Mouse (Mus musculus): ENCODE data around the gene Ghdc. TPM values are rescaled to one million over a fixed set of nuclear protein-coding genes. Genes with fewer than 3 reads are reported as not detected.

Gene Ghdc
- total and polyA plus RNA-seq, 3 experiments: 3.6 to 6.0 (median 3.9) TPM

GRCm38 (mm10) chr11:100736746-100737080 is 34.0 kb downstream of the Ghdc start:
- Histone ChIP-seq H3K4me1 (ENCODE audit: insufficient read depth, low read depth, low read length) (peaks cover 61% of the 10 kb centered on the region), H3K9me3 (replicated peaks) (no peaks in the 10 kb centered on the region), H3K36me3 (replicated peaks) (peaks cover 45% of the 10 kb centered on the region), H3K27me3 (ENCODE audit: insufficient read depth, low read length) (no peaks in the 10 kb centered on the region), H3K4me3 (ENCODE audit: low read depth, low read length) (peak overlapping the region; percentile 97)
- no peak for ATAC-seq (ENCODE audit: extremely low read depth, insufficient number of reproducible peaks, low FRiP score, poor library complexity, severe bottlenecking)
- DNase-seq (ENCODE audit: low spot score): no peak
- no peak for TF ChIP-seq GATA2 (IDR thresholded peaks at IDR 0.05; ENCODE audit: borderline replicate concordance, low read depth, low read length)
- TF ChIP-seq GATA1 (IDR thresholded peaks at IDR 0.05; ENCODE audit: borderline replicate concordance, low read length): no peak
- no peak for TF ChIP-seq POLR2AphosphoS5 (IDR thresholded peaks at IDR 0.05; ENCODE audit: insufficient replicate concordance, low read depth, low read length)
- no peak for TF ChIP-seq TAL1 (conservative IDR thresholded peaks at IDR 0.05; ENCODE audit: low read depth, low read length)
- no peak for TF ChIP-seq CTCF (IDR thresholded peaks at IDR 0.05; ENCODE audit: low read depth, low read length)

GRCm38 (mm10) chr11:100735954-100736745 is 34.6 kb downstream of the Ghdc start:
- DNase-seq (ENCODE audit: low spot score) (peak; percentile 58), ATAC-seq (ENCODE audit: extremely low read depth, insufficient number of reproducible peaks, low FRiP score, poor library complexity, severe bottlenecking) (no peak)
- peaks cover 49% of the 10 kb centered on the region for H3K36me3 ChIP-seq (replicated peaks)
- peak overlapping the region; percentile 97 for H3K4me3 ChIP-seq (ENCODE audit: low read depth, low read length)
- H3K9me3 ChIP-seq (replicated peaks): no peaks in the 10 kb centered on the region
- H3K4me1 ChIP-seq (ENCODE audit: insufficient read depth, low read depth, low read length): peaks cover 67% of the 10 kb centered on the region
- no peaks in the 10 kb centered on the region for H3K27me3 ChIP-seq (ENCODE audit: insufficient read depth, low read length)
- TF ChIP-seq GATA2 (IDR thresholded peaks at IDR 0.05; ENCODE audit: borderline replicate concordance, low read depth, low read length) (no peak), CTCF (IDR thresholded peaks at IDR 0.05; ENCODE audit: low read depth, low read length) (no peak), GATA1 (IDR thresholded peaks at IDR 0.05; ENCODE audit: borderline replicate concordance, low read length) (no peak), TAL1 (conservative IDR thresholded peaks at IDR 0.05; ENCODE audit: low read depth, low read length) (no peak), POLR2AphosphoS5 (IDR thresholded peaks at IDR 0.05; ENCODE audit: insufficient replicate concordance, low read depth, low read length) (no peak)

GRCm38 (mm10) chr11:100735134-100735865 is 35.5 kb downstream of the Ghdc start:
- H3K9me3 ChIP-seq (replicated peaks): no peaks in the 10 kb centered on the region
- no peak for ATAC-seq (ENCODE audit: extremely low read depth, insufficient number of reproducible peaks, low FRiP score, poor library complexity, severe bottlenecking)
- no peak for TF ChIP-seq TAL1 (conservative IDR thresholded peaks at IDR 0.05; ENCODE audit: low read depth, low read length)
- no peak for TF ChIP-seq GATA2 (IDR thresholded peaks at IDR 0.05; ENCODE audit: borderline replicate concordance, low read depth, low read length)
- TF ChIP-seq CTCF (IDR thresholded peaks at IDR 0.05; ENCODE audit: low read depth, low read length): no peak
- TF ChIP-seq GATA1 (IDR thresholded peaks at IDR 0.05; ENCODE audit: borderline replicate concordance, low read length): no peak
- TF ChIP-seq POLR2AphosphoS5 (IDR thresholded peaks at IDR 0.05; ENCODE audit: insufficient replicate concordance, low read depth, low read length): no peak
- peak overlapping the region; percentile 97 for H3K4me3 ChIP-seq (ENCODE audit: low read depth, low read length)
- H3K36me3 ChIP-seq (replicated peaks): peaks cover 57% of the 10 kb centered on the region
- no peak for DNase-seq (ENCODE audit: low spot score)
- H3K27me3 ChIP-seq (ENCODE audit: insufficient read depth, low read length): no peaks in the 10 kb centered on the region
- peaks cover 75% of the 10 kb centered on the region for H3K4me1 ChIP-seq (ENCODE audit: insufficient read depth, low read depth, low read length)

- H3K4me3 ChIP-seq (ENCODE audit: low read depth, low read length): peak overlapping the region; percentile 52; the same call in 1 of the 2 replicates
- no peak for ATAC-seq (ENCODE audit: extremely low read depth, insufficient number of reproducible peaks, low FRiP score, poor library complexity, severe bottlenecking)
- DNase-seq (ENCODE audit: low spot score): no peak
- no peaks in the 10 kb centered on the region for H3K27me3 ChIP-seq (ENCODE audit: insufficient read depth, low read length)
- H3K9me3 ChIP-seq (replicated peaks): no peaks in the 10 kb centered on the region
- H3K36me3 ChIP-seq (replicated peaks): peaks cover 84% of the 10 kb centered on the region
- no peak for TF ChIP-seq GATA2 (IDR thresholded peaks at IDR 0.05; ENCODE audit: borderline replicate concordance, low read depth, low read length)
- no peak for TF ChIP-seq GATA1 (IDR thresholded peaks at IDR 0.05; ENCODE audit: borderline replicate concordance, low read length)
- no peak for TF ChIP-seq TAL1 (conservative IDR thresholded peaks at IDR 0.05; ENCODE audit: low read depth, low read length)
- TF ChIP-seq POLR2AphosphoS5 (IDR thresholded peaks at IDR 0.05; ENCODE audit: insufficient replicate concordance, low read depth, low read length): no peak
- TF ChIP-seq CTCF (IDR thresholded peaks at IDR 0.05; ENCODE audit: low read depth, low read length): no peak
- peaks cover 87% of the 10 kb centered on the region for H3K4me1 ChIP-seq (ENCODE audit: insufficient read depth, low read depth, low read length)
Measured at GRCm38 (mm10) chr11:100730477-100731205, 40.1 kb downstream of the Ghdc start.

GRCm38 (mm10) chr11:100729976-100730375 is 40.8 kb downstream of the Ghdc start:
- Histone ChIP-seq H3K9me3 (replicated peaks) (no peaks in the 10 kb centered on the region), H3K4me3 (ENCODE audit: low read depth, low read length) (peak overlapping the region; percentile 60; the same call in 1 of the 2 replicates), H3K27me3 (ENCODE audit: insufficient read depth, low read length) (no peaks in the 10 kb centered on the region), H3K36me3 (replicated peaks) (peaks cover 83% of the 10 kb centered on the region), H3K4me1 (ENCODE audit: insufficient read depth, low read depth, low read length) (peaks cover 87% of the 10 kb centered on the region)
- no peak for ATAC-seq (ENCODE audit: extremely low read depth, insufficient number of reproducible peaks, low FRiP score, poor library complexity, severe bottlenecking)
- DNase-seq (ENCODE audit: low spot score): peak; percentile 51
- no peak for TF ChIP-seq CTCF (IDR thresholded peaks at IDR 0.05; ENCODE audit: low read depth, low read length)
- TF ChIP-seq POLR2AphosphoS5 (IDR thresholded peaks at IDR 0.05; ENCODE audit: insufficient replicate concordance, low read depth, low read length): no peak
- TF ChIP-seq TAL1 (conservative IDR thresholded peaks at IDR 0.05; ENCODE audit: low read depth, low read length): no peak
- TF ChIP-seq GATA2 (IDR thresholded peaks at IDR 0.05; ENCODE audit: borderline replicate concordance, low read depth, low read length): no peak
- no peak for TF ChIP-seq GATA1 (IDR thresholded peaks at IDR 0.05; ENCODE audit: borderline replicate concordance, low read length)
